Mouse (Mus musculus) testis, adult 2 months (tissue): Measurements from ENCODE around the gene Fhl3. TPM values are rescaled to one million over a fixed set of nuclear protein-coding genes. Genes with fewer than 3 reads are reported as not detected.

Experiments
- H3K27ac ChIP-seq: fragments of 200-500 bp; 2 replicates; pipeline ENCODE4 v1.5.1; 2012; ENCODE audit warnings: low read depth, low read length; ENCODE audit not compliant: control insufficient read depth, insufficient read depth
- H3K27me3 ChIP-seq: fragments of 200-500 bp; 2 replicates; pipeline ENCODE4 v1.6.1; 2012; ENCODE audit warnings: mild to moderate bottlenecking, low read length, moderate library complexity; ENCODE audit not compliant: control insufficient read depth, insufficient read depth
- H3K36me3 ChIP-seq: fragments of 200-500 bp; 2 replicates; pipeline ENCODE4 v1.6.1; 2012; ENCODE audit warnings: mild to moderate bottlenecking, low read length; ENCODE audit not compliant: control insufficient read depth, insufficient read depth
- H3K4me1 ChIP-seq: fragments of 200-500 bp; 2 replicates; pipeline ENCODE4 v1.6.1; 2012; ENCODE audit warnings: low read length; ENCODE audit not compliant: control insufficient read depth, insufficient read depth
- H3K4me3 ChIP-seq: fragments of 200-500 bp; 2 replicates; pipeline ENCODE4 v1.5.1; 2012; ENCODE audit warnings: low read depth, mild to moderate bottlenecking, low read length, moderate library complexity, mixed read lengths; ENCODE audit not compliant: control insufficient read depth
- POLR2A ChIP-seq: fragments of 200-500 bp; IDR thresholded peaks from 2 replicates; pipeline ENCODE4 v1.6.1; 2012; ENCODE audit warnings: low read depth, mild to moderate bottlenecking, inconsistent platforms, low read length, moderate library complexity; ENCODE audit not compliant: control insufficient read depth
- polyA plus RNA-seq: library from polyadenylated mRNA; depleted of rRNA; stranded (reverse); fragments of >200 nt; gene quantifications from 2 replicates; pipeline ENCODE4 v1.2.3, GENCODE M21; 2012; rRNA removed

Gene Fhl3
- polyA plus RNA-seq, 1 experiment: 1.6 TPM

DNA sequence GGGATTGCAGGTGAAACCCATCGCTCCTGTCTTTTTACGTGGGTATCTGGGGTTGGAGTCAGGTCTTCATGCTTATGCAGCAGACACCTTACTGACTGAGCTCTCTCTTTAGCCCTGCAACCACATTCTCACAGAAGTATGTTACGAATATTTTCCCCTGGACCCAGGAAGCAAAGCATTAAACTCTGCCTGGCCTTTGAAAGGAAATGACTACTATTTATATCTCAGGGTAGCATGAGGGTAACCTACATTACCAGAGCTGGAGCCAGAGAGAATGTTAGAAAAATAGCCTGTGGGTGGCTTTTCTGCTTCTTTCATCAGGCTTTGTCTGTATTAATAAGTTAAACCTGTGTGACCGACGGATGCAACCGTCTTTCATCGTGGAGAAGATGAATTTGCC lies 55.0 kb downstream of the Fhl3 start:
- Histone ChIP-seq H3K27ac (no peak overlapping the region), H3K27me3 (no peaks in the 10 kb centered on the region), H3K4me1 (peaks cover 9% of the 10 kb centered on the region), H3K36me3 (no peaks in the 10 kb centered on the region), H3K4me3 (no peak overlapping the region)
- TF ChIP-seq POLR2A: no peak

Other genes starting within 250 kb of the Fhl3 start
- gene 3100002H09Rik, start 89.9 kb upstream of the Fhl3 start, polyA plus RNA-seq: not detected in 2 replicates
- gene Pou3f1, start 43.9 kb upstream of the Fhl3 start, polyA plus RNA-seq: 0.22 and 0.32 TPM in 2 replicates
- gene Utp11, start 7.1 kb upstream of the Fhl3 start, polyA plus RNA-seq: 4.3 and 4.8 TPM in 2 replicates
- gene Sf3a3, start 14.1 kb downstream of the Fhl3 start, polyA plus RNA-seq: 24.2 and 24.7 TPM in 2 replicates
- 19.3 and 26.9 TPM in 2 replicates for gene Inpp5b, start 41.1 kb downstream of the Fhl3 start, polyA plus RNA-seq
- 61.0 and 64.0 TPM in 2 replicates for gene Mtf1, start 101.4 kb downstream of the Fhl3 start, polyA plus RNA-seq
- 49.4 and 54.1 TPM in 2 replicates for gene Yrdc, start 150.0 kb downstream of the Fhl3 start, polyA plus RNA-seq
- gene 1110065P20Rik, start 150.5 kb downstream of the Fhl3 start, polyA plus RNA-seq: 195 and 219 TPM in 2 replicates
- gene Maneal, start 161.5 kb downstream of the Fhl3 start, polyA plus RNA-seq: 0.23 and 0.32 TPM in 2 replicates
- gene Epha10, start 180.2 kb downstream of the Fhl3 start, polyA plus RNA-seq: 7.2 and 9.3 TPM in 2 replicates
- 7.1 and 8.0 TPM in 2 replicates for gene 9930104L06Rik, start 236.3 kb downstream of the Fhl3 start, polyA plus RNA-seq
- 45.5 and 47.0 TPM in 2 replicates for gene Cdca8, start 238.6 kb downstream of the Fhl3 start, polyA plus RNA-seq